Mouse (Mus musculus): Measurements from ENCODE around the gene Zbtb25. TPM values are rescaled to one million over a fixed set of nuclear protein-coding genes. Genes with fewer than 3 reads are reported as not detected.

Zbtb25 gene
- polyA plus RNA-seq, 1 experiment from 2014 or later, result 12.0 TPM

DNA sequence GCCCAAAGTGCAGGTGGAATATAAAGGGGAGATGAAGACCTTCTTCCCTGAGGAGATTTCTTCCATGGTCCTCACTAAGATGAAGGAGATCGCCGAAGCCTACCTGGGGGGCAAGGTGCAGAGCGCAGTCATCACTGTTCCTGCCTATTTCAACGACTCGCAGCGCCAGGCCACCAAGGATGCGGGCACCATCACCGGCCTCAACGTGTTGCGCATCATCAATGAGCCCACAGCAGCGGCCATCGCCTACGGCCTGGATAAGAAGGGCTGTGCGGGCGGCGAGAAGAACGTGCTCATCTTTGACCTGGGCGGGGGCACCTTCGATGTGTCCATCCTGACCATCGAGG is 35.4 kb upstream of the Zbtb25 start:
- Histone ChIP-seq H3K4me1 (ENCODE audit: control insufficient read depth, insufficient read depth, low read length) (peaks cover 20% of the 10 kb centered on the region), H3K4me3 (replicated peaks; ENCODE audit: low read length) (peak overlapping the region; percentile 78), H3K9ac (ENCODE audit: low read length) (peak overlapping the region; percentile 4; the same call in 1 of the 2 replicates), H3K36me3 (ENCODE audit: control insufficient read depth, insufficient read depth, low read length) (no peaks in the 10 kb centered on the region), H3K27me3 (ENCODE audit: control insufficient read depth, insufficient read depth, low read length) (peaks cover 26% of the 10 kb centered on the region), H3K9me3 (replicated peaks; ENCODE audit: control insufficient read depth, low read length) (no peaks in the 10 kb centered on the region), H3K27ac (ENCODE audit: low read length) (no peak overlapping the region), H3K4me2 (ENCODE audit: low read depth, low read length) (peak overlapping the region; percentile 67)
- WGBS, result 7% methylated on average over 20 of the region's 20 CpGs
- ATAC-seq (ENCODE audit: insufficient read depth, low FRiP score), result no peak

DNA sequence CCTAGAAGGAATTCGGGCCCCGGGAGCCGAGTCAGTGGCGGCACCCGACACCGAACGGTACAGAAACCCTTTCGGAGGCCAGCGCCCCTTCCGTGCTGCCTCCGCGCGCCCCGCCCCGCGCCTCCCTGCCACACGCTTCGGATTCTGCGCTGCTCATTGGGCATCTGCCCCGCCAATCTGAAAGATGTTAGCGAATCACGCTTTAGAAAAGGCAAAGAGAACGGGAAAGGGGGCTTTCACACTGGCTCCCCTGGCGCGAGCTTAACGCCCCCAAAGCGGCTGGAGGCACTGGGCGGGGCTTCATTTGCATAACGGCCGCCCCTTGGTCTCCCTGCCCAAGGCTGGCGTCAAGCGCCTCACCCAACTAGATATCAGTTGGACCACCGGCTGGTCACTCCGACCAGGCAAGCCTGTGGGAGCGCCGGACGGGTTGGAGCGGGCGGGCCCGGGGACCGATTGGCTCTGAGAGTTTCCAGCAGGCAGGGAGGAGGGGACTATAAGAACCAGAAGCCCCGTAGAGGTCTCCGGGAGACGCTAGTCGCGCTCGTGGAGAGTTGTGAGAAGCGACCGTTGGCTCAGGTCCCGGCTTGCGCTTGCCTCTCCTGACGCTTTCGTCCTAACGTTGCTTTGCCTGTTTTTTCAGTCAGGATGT is 34.6 kb upstream of the Zbtb25 start, which contains the start of gene Hspa2:
Hspa2 (plus strand) TSS at position 291 of the 652 bp plus-strand sequence.
- H3K9me3 ChIP-seq (replicated peaks; ENCODE audit: control insufficient read depth, low read length), result no peaks in the 10 kb centered on the region
- H3K4me2 ChIP-seq (ENCODE audit: low read depth, low read length), result peak within 1 kb of the TSS; percentile 67
- H3K4me1 ChIP-seq (ENCODE audit: control insufficient read depth, insufficient read depth, low read length), result peaks cover 20% of the 10 kb centered on the region
- no peaks in the 10 kb centered on the region for H3K36me3 ChIP-seq (ENCODE audit: control insufficient read depth, insufficient read depth, low read length)
- H3K27ac ChIP-seq (ENCODE audit: low read length), result peak within 1 kb of the TSS; percentile 97
- peak within 1 kb of the TSS; percentile 83 for H3K9ac ChIP-seq (ENCODE audit: low read length)
- peak within 1 kb of the TSS; percentile 78 for H3K4me3 ChIP-seq (replicated peaks; ENCODE audit: low read length)
- WGBS, result under 1% methylated on average over 54 of the region's 54 CpGs
- peaks cover 26% of the 10 kb centered on the region for H3K27me3 ChIP-seq (ENCODE audit: control insufficient read depth, insufficient read depth, low read length)
- ATAC-seq (ENCODE audit: insufficient read depth, low FRiP score), result peak; percentile 98

DNA sequence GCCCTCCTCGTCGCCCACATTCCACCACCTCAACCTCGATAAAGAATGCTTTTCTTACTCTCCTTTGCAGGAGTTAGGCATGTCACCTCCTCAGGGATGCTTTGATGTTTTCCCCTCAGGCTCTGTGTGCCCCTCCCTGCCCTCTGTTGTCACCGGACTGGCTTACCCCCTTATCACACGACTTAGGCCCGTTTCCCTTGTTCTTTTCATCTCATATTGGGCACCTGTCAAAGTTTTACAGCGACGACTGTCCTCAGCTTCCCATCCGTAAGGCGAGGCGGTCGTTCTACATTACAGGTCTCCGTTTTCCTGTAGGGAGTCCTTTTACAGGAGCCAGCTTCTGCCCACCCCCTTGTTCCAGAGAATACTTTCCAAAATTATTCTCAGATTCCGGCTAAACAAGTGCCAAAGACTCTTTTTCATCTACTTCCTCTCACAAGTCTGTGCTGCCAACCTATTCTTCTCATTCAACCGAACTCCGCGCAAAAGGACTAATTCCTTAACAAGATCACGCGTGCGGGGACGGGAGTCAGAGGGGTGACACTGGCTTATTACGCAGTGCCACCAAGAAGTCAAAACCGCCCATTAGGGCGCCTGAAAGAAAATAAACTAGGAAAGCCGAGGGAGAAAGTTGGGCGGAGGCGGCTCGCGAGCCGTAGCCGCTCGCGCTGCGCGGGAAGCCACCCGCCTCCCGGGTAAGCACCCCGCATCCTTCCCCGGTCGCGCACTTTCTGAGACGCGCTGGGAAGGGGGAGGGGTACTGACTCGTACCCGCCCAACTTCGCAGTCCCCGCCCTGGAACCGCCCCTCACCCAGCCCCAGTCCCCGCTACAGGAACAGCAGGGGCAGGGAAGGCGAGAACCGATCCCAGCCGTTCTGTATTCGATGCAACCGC is 33.8 kb upstream of the Zbtb25 start:
- peaks cover 26% of the 10 kb centered on the region for H3K27me3 ChIP-seq (ENCODE audit: control insufficient read depth, insufficient read depth, low read length)
- H3K9ac ChIP-seq (ENCODE audit: low read length), result peak overlapping the region; percentile 83
- H3K4me2 ChIP-seq (ENCODE audit: low read depth, low read length), result peak overlapping the region; percentile 67
- peak overlapping the region; percentile 78 for H3K4me3 ChIP-seq (replicated peaks; ENCODE audit: low read length)
- peak overlapping the region; percentile 97 for H3K27ac ChIP-seq (ENCODE audit: low read length)
- ATAC-seq (ENCODE audit: insufficient read depth, low FRiP score), result peak; percentile 89
- H3K9me3 ChIP-seq (replicated peaks; ENCODE audit: control insufficient read depth, low read length), result no peaks in the 10 kb centered on the region
- 2% methylated on average over 54 of the region's 54 CpGs for WGBS
- H3K4me1 ChIP-seq (ENCODE audit: control insufficient read depth, insufficient read depth, low read length), result peaks cover 20% of the 10 kb centered on the region
- H3K36me3 ChIP-seq (ENCODE audit: control insufficient read depth, insufficient read depth, low read length), result no peaks in the 10 kb centered on the region

DNA sequence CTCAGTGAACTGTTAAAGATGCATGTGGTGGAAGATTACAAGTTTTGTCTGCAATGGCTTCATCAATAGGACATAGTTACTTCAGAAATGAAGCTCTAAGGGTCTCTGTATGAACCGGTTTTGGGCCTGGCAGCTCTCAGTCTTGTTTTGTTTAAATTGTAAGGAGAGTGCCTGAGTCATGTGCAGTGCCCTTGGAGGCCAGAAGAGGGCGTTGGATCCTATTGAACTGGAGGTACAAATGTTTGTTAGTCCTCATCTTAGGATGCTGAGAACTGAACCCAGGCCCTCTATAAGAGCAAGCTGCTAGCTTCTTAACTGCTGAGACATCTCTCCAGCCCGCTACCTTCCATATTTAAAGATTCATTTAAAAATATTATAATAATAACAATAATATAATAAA is 32.3 kb upstream of the Zbtb25 start:
- no peak for ATAC-seq (ENCODE audit: insufficient read depth, low FRiP score)
- Histone ChIP-seq H3K27me3 (ENCODE audit: control insufficient read depth, insufficient read depth, low read length) (peaks cover 19% of the 10 kb centered on the region), H3K27ac (ENCODE audit: low read length) (no peak overlapping the region), H3K4me2 (ENCODE audit: low read depth, low read length) (no peak overlapping the region), H3K4me1 (ENCODE audit: control insufficient read depth, insufficient read depth, low read length) (peaks cover 20% of the 10 kb centered on the region), H3K9ac (ENCODE audit: low read length) (no peak overlapping the region), H3K4me3 (replicated peaks; ENCODE audit: low read length) (no peak overlapping the region), H3K9me3 (replicated peaks; ENCODE audit: control insufficient read depth, low read length) (no peaks in the 10 kb centered on the region), H3K36me3 (ENCODE audit: control insufficient read depth, insufficient read depth, low read length) (no peaks in the 10 kb centered on the region)
- WGBS, result 59% methylated on average over 3 of the region's 3 CpGs

DNA sequence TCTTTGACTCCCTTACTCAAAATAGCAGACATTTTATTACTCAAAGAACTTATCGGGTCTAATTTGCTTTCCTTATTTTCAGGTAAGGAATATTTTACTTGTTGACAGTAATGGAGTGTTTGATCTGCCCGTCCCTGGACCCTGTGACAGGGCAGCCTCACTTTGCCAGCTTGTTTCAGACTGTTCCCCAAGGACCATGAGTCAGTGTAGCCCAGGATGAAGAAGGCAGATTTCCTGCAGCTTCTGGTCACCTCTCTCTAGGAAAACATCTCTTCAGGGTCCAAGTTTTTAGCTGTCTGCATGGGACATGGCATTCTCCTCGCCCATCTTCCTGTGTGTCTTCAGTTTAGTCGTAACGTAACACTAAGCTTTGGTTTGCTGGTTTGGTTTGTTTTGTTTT is 27.9 kb upstream of the Zbtb25 start:
- H3K27me3 ChIP-seq (ENCODE audit: control insufficient read depth, insufficient read depth, low read length), result no peaks in the 10 kb centered on the region; the same call in 1 of the 2 replicates
- no peaks in the 10 kb centered on the region for H3K9me3 ChIP-seq (replicated peaks; ENCODE audit: control insufficient read depth, low read length)
- H3K4me3 ChIP-seq (replicated peaks; ENCODE audit: low read length), result no peak overlapping the region
- H3K27ac ChIP-seq (ENCODE audit: low read length), result no peak overlapping the region
- no peak overlapping the region for H3K9ac ChIP-seq (ENCODE audit: low read length)
- ATAC-seq (ENCODE audit: insufficient read depth, low FRiP score), result no peak
- no peaks in the 10 kb centered on the region for H3K36me3 ChIP-seq (ENCODE audit: control insufficient read depth, insufficient read depth, low read length)
- no peak overlapping the region for H3K4me2 ChIP-seq (ENCODE audit: low read depth, low read length)
- 85% methylated on average over 5 of the region's 5 CpGs for WGBS
- H3K4me1 ChIP-seq (ENCODE audit: control insufficient read depth, insufficient read depth, low read length), result no peaks in the 10 kb centered on the region

DNA sequence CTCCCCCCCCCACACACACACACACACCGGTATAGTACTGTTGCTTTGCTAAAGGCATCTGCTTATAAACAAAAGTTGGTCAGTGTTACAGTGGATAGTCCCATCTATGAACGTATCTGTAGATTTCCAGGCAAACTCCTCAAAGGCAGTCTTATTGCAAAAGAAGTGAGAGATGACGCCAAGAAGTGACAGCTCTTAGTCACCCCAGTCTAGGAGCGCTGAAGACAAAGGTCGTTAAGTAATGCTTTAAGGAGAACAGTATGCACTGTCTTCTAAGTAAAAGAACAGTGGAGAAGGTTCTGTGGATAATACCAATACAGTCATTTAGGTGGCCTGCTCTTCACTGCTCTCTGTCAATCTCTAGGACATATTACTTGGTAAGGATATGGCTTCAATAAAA is 23.6 kb upstream of the Zbtb25 start:
- Histone ChIP-seq H3K9me3 (replicated peaks; ENCODE audit: control insufficient read depth, low read length) (no peaks in the 10 kb centered on the region), H3K4me2 (ENCODE audit: low read depth, low read length) (no peak overlapping the region), H3K4me3 (replicated peaks; ENCODE audit: low read length) (no peak overlapping the region), H3K27me3 (ENCODE audit: control insufficient read depth, insufficient read depth, low read length) (no peaks in the 10 kb centered on the region), H3K4me1 (ENCODE audit: control insufficient read depth, insufficient read depth, low read length) (no peaks in the 10 kb centered on the region), H3K9ac (ENCODE audit: low read length) (no peak overlapping the region), H3K36me3 (ENCODE audit: control insufficient read depth, insufficient read depth, low read length) (no peaks in the 10 kb centered on the region; the same call in 1 of the 2 replicates), H3K27ac (ENCODE audit: low read length) (no peak overlapping the region)
- no peak for ATAC-seq (ENCODE audit: insufficient read depth, low FRiP score)
- WGBS, result 79% methylated on average over 5 of the region's 5 CpGs

DNA sequence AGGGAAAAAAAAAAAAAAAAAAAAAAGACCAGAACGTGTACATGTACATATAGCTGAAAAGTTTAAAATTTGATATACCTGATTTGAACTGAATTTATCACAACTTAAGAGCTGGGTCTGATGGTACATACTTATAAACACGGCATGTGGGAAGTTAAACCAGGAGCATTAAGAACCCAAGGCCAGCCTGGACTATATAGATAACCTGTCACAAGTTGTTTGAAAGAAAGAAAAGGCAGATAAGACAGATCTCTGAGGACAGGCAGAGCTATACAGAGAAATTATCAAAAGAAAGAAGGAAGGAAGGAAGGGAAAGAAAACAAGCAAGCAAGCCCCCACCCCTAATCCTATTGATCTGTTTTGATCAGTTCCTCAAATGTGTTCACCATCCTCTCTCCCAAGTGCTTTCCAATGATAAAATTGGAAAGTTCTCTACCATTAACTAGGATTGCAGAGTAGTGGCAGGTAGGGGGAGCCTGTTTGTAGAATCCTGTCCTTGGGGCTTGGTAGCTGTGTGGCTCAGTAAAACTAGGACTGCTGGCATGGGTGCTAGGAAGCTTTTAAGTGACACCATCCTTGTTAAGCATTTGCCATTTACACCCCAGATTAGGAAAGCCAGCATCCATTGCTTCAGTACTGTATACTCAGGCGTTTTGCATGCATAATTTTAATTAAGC is 22.3 kb upstream of the Zbtb25 start:
- 65% methylated on average over 3 of the region's 3 CpGs for WGBS
- H3K4me1 ChIP-seq (ENCODE audit: control insufficient read depth, insufficient read depth, low read length), result no peaks in the 10 kb centered on the region

DNA sequence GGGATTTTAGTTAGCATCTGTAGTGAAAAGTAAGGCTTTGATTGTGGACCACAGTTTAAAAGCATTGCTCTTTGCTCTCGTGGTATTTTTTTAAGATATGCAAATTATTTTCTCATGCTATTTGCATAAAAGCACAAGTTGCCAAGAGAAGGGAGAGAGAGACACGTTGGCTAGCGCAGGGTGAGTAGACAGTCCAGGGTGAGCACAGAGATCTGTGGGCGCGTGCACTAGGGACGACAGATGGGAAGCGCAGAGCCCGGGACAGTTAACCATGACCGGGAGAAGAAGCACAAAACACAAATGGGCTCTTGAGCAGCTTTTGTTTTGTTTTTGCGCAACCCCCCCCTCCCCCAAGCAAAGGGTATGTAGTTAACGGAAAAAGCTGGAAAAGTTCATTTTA is 19.4 kb upstream of the Zbtb25 start:
- 84% methylated on average over 11 of the region's 11 CpGs for WGBS
- no peak overlapping the region for H3K4me2 ChIP-seq (ENCODE audit: low read depth, low read length)
- no peak overlapping the region for H3K27ac ChIP-seq (ENCODE audit: low read length)
- no peak overlapping the region for H3K9ac ChIP-seq (ENCODE audit: low read length)
- H3K27me3 ChIP-seq (ENCODE audit: control insufficient read depth, insufficient read depth, low read length), result no peaks in the 10 kb centered on the region
- peaks cover 5% of the 10 kb centered on the region for H3K36me3 ChIP-seq (ENCODE audit: control insufficient read depth, insufficient read depth, low read length)
- no peak overlapping the region for H3K4me3 ChIP-seq (replicated peaks; ENCODE audit: low read length)
- no peak for ATAC-seq (ENCODE audit: insufficient read depth, low FRiP score)
- H3K9me3 ChIP-seq (replicated peaks; ENCODE audit: control insufficient read depth, low read length), result no peaks in the 10 kb centered on the region
- no peaks in the 10 kb centered on the region for H3K4me1 ChIP-seq (ENCODE audit: control insufficient read depth, insufficient read depth, low read length)

More for the DNA sequence above, 22.3 kb upstream of the Zbtb25 start:
- no peaks in the 10 kb centered on the region for H3K27me3 ChIP-seq (ENCODE audit: control insufficient read depth, insufficient read depth, low read length)
- no peaks in the 10 kb centered on the region for H3K9me3 ChIP-seq (replicated peaks; ENCODE audit: control insufficient read depth, low read length)
- no peak for ATAC-seq (ENCODE audit: insufficient read depth, low FRiP score)
- H3K4me3 ChIP-seq (replicated peaks; ENCODE audit: low read length), result no peak overlapping the region
- H3K9ac ChIP-seq (ENCODE audit: low read length), result no peak overlapping the region
- H3K27ac ChIP-seq (ENCODE audit: low read length), result no peak overlapping the region
- no peak overlapping the region for H3K4me2 ChIP-seq (ENCODE audit: low read depth, low read length)
- no peaks in the 10 kb centered on the region; the same call in 1 of the 2 replicates for H3K36me3 ChIP-seq (ENCODE audit: control insufficient read depth, insufficient read depth, low read length)

DNA sequence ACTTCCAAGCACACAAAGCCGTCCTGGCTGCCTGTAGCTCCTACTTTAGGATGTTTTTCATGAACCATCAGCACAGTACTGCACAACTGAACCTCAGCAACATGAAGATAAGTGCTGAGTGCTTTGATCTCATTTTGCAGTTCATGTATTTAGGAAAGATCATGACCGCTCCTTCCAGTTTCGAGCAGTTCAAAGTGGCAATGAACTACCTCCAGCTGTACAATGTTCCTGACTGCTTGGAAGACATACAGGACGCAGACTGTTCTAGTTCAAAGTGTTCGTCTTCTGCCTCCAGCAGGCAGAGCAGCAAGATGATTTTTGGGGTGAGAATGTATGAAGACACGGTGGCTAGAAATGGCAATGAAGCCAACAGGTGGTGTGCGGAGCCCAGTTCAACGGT is 15.9 kb upstream of the Zbtb25 start:
- Histone ChIP-seq H3K27ac (ENCODE audit: low read length) (no peak overlapping the region), H3K27me3 (ENCODE audit: control insufficient read depth, insufficient read depth, low read length) (no peaks in the 10 kb centered on the region), H3K9ac (ENCODE audit: low read length) (no peak overlapping the region), H3K9me3 (replicated peaks; ENCODE audit: control insufficient read depth, low read length) (no peaks in the 10 kb centered on the region), H3K4me2 (ENCODE audit: low read depth, low read length) (no peak overlapping the region), H3K4me3 (replicated peaks; ENCODE audit: low read length) (no peak overlapping the region), H3K4me1 (ENCODE audit: control insufficient read depth, insufficient read depth, low read length) (no peaks in the 10 kb centered on the region; the same call in 1 of the 2 replicates), H3K36me3 (ENCODE audit: control insufficient read depth, insufficient read depth, low read length) (peaks cover 5% of the 10 kb centered on the region)
- no peak for ATAC-seq (ENCODE audit: insufficient read depth, low FRiP score)
- 90% methylated on average over 8 of the region's 8 CpGs for WGBS
